Mouse (Mus musculus): ENCODE measurements around the gene Tardbp. TPM values are rescaled to one million over a fixed set of nuclear protein-coding genes. Genes with fewer than 3 reads are reported as not detected.

The Tardbp gene
- total RNA-seq, 2 experiments from 2014 or later, result 200 to 267 TPM

DNA sequence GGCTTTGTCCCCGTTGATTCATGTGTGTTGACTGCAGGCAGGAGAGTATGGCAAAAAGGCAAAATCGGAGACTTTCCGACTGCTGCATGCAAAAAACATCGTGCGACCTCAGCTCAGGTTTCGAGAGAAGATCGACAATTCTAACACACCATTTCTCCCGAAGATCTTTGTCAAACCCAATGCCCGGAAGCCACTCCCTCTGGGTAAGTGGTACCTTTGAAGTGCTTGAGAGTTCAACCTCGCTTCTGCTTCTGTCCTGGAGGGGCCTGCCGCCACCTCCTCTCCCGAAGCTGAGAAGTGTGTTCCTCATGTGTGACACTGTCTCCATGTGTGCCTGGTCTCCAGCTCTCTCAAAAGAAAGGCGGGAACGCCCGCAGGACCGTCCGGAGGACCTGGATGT is 64.1 kb downstream of the Tardbp start:
- DNase-seq (ENCODE audit: low spot score in 2 of 2), result no peak

Other genes starting within 250 kb of the Tardbp start
- 10 to 100 TPM in 1 of 2 experiments, 1 to 10 TPM in 1; 9.7 to 11.0 TPM for gene Ubiad1, start 182.2 kb downstream of the Tardbp start, total RNA-seq (2021)
- 10 to 100 TPM; 39.3 to 42.0 TPM for gene Mtor, start 178.4 kb downstream of the Tardbp start, total RNA-seq (2021)
- gene Angptl7, start 126.6 kb downstream of the Tardbp start, total RNA-seq (2021), result 1 to 10 TPM; 1.7 to 4.0 TPM
- 10 to 100 TPM; 47.6 to 48.7 TPM for gene Exosc10, start 68.6 kb downstream of the Tardbp start, total RNA-seq (2021)
- gene Srm, start 35.5 kb downstream of the Tardbp start, total RNA-seq (2021), result 10 to 100 TPM; 44.0 to 47.6 TPM
- under 1 TPM; 0.52 to 0.88 TPM for gene Masp2, start 24.5 kb downstream of the Tardbp start, total RNA-seq (2021)
- gene Gm572, start 16.3 kb upstream of the Tardbp start, total RNA-seq (2021), result 1 to 10 TPM; 7.3 to 8.7 TPM
- gene Casz1, start 177.4 kb upstream of the Tardbp start, total RNA-seq (2021), result 10 to 100 TPM; 51.6 to 53.4 TPM

Measured in gastrocnemius, postnatal 4 days (tissue).